Mouse (Mus musculus): ENCODE results near the gene Slc38a1.

Slc38a1 gene

GRCm38 (mm10) chr15:96642436-96643405 is at the start of gene Slc38a1:
Gene Slc38a1, minus strand, starts transcription at chr15:96642913.
- peak; percentile 41 for DNase-seq

- DNase-seq = no peak
These were observed 49.7 kb upstream of the Slc38a1 start for GRCm38 (mm10) chr15:96692401-96692800.

- no peak for DNase-seq
These were observed 48.7 kb upstream of the Slc38a1 start for GRCm38 (mm10) chr15:96691381-96691780.

DNA sequence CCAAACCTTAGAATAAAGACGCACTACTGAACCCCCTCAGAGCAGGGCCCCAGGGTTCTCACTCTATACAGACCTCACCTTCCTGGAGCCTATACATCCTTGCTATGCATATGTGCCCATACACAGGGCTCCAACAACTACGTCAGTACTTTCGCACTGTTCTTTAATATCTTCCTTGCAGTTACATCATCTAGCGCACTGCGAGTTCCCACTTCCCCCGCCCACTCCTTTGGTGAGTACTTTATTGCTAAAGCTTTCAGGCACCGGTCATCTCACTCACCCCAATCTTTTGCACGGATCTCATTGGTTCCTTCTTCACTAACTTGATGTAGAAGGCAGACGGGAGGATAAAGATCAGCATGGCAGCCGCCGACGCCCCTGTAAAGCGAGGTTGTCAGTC is 48.1 kb upstream of the Slc38a1 start:
- no peak for DNase-seq

DNA sequence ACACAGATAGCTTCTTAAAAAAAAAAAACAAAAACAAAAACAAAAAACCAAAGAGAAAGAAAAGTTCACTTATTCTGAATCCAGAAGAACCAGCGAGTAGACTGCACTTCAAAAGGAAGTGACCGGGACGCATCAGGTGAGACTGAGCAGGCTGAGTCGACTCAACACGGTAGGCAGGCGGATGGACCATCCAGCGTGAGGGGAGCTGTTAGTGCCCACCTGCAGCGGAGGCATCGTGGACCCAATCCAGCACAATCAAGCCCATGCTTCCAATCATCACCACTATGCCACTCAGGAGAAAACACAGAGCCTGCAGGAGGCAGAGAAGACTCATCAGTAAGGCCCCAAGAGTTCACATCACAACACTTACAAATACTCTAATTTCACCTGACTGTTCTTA is 47.2 kb upstream of the Slc38a1 start:
- no peak for DNase-seq

DNA sequence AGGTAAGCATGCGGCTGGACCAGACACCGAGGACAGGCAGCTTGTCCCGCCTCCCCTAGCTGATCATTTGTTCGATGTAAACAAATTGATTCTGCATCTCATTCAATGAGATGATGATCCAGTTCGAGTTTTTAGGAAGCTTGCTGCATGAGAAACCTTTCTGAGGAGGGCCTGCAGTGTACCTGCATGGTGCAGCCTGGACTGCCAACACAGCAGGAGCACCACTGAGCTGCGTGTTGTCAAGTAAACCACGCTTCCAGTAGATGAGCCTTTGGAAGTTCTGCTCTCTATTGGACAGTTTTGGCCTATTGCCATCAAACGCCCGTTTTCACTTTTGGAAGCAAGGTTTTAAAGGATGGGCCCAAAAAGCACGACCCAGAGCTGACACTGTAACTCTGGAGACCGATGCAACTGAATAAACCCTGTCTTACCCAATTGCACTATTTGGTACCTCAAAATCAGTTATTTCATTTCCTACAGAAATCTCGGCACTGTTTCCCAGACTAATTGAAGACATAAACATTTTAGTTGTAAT is 46.1 kb upstream of the Slc38a1 start:
- no peak for DNase-seq

DNA sequence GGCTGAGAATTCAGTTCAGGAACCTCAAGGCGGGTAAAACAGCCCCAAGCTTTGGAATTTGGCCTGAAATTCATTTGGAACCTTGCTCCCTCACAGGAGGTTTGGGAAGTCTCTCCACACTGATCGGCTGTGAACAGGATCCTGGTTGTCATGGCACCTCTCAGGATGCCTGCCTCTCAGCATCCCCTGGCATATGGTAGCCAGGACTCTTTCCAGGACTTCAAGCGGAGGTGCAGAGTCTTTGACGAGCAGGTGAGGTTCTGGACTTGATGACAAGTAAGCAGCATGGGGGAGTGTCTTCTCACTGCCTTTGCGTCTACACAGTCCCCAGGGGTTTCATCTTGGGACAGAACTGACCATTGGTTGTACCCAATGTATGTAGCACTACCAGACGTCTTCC is 45.3 kb upstream of the Slc38a1 start:
- DNase-seq = no peak

DNA sequence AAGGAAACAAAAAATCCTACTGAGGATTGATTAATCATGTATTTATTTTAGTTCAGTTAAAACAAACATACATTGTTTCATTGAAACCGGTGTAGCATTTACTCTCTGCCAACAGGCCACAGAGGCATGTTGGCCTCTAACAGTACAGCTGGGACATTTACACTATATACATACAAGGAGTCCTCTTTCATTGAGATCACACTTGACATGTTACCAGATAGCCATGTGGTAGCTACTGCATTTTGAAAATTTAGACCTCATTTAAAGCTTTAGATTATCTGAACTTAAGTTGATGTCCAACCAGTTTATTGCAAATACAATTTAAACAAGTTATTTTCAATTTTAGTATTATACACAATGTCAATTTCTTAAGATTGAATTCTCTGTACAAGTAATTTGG is 44.7 kb upstream of the Slc38a1 start:
- no peak for DNase-seq

DNA sequence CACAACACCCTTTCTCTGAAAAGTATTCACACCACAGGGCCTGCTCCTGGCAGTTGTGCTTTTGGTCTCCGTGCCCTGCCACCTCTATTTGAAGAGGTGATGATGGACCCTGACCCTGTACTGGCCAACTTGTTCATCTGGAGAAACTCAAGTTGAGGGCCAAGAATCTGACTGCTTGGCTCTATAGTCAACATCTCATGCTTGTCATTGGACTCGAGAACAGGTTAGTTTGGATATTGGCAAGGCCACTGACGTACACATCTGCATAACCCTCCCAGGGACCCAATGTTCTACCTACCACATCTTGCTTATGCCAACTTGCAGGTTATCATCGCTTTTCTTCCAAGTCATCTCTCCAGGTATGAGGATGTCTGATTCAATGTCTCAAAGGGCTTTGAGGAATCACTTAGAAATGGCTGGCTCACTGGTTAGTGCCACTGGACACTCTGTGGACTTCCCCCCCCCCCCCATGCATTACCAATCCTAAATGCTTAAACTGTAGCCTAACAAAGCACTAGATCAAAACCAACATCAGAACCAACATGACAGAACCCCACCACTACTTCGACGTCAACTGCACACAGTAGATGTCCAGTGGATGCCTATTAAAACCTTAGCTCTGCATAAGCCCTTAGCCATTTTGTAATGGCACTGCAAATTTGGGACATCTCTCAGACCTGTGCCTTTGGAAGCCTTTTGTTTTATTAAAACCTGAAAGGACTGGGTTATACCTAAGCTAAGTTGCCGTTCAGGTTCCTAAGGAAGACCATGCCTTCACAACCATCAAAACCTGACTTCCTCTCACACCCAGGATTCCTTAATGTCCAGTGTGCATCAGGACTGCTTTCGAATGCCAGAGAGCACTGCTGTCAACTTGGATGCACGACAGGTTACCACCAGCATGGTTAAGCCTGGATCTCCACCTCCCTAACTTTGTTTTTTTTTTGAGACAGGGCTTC is 43.8 kb upstream of the Slc38a1 start:
- no peak for DNase-seq

DNA sequence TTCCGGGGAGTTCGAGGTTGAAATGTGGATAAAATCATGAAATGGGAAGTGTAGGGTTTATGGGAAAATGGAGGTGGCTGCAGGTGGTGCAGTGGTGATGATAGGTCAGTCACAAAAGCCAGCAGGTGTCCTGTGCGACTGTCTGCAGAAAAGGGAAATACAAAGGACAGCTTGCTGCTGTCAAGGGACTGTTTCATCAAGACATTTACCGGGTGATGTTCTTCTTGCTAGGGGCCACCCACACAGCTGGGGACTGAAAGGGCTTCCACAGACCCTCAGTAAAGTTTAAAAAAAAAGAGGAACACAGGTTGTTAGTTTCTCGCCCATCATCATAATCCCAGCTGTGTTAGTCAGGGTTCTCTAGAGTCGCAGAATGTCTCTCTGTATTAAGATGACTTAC is 42.6 kb upstream of the Slc38a1 start:
- DNase-seq = no peak

DNA sequence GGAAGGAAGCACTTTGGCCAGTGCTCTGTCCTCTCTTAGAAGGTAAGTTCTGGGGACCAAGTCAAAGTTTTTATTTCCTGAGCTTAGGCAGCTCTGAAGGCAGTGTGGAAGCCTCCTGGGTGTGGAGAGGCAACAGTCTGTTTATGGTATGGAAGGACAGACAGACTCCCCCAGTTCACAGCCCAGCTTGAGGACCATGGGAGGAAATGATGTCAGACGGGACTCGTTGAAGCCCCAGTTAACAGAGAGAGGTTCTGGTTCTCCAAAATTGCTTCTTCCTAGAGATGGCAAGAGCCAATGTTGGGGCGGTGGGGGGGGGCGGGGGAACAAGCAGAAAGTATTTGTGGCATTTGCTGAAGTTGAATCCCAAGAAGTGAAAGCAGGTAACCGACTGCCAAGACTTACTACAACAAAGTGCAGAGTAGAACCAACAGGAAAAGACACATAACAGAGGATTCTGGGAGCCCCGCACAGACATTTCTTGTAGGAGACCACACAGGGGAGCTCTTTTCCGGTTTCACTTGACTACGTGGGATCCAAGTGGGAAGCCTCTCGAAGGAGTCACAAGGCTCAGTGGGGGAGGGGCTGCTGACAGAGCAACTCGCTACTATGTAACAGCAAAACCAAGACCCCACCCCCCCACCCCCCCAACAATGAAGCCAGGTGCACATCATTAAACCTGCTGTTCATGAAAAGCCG is 41.6 kb upstream of the Slc38a1 start:
- peak; percentile 51 for DNase-seq

- no peak for DNase-seq
These were observed 36.4 kb upstream of the Slc38a1 start for GRCm38 (mm10) chr15:96678871-96679773.

GRCm38 (mm10) chr15:96676518-96676917 is 33.8 kb upstream of the Slc38a1 start:
- DNase-seq = no peak

- DNase-seq = no peak
These were observed 33.0 kb upstream of the Slc38a1 start for GRCm38 (mm10) chr15:96675744-96676143.

DNA sequence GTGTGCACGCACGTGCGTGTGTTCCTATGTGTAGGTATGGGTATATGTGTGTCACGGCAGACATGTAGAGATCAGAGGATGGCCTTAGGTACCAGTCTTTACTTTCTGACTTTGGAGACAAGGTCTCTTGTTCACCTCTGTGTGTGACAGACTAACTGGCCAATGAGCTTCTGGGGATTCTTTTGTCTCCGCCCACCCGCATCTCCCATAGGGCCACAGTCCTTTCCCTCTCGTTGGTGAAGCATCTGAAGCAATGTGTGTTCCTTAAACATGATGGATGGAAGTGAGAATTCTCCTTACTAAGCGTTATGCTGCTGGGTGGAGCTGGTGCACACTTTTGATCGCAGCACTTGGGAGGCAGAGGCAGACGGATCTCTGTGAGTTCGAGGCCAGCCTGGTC is 32.3 kb upstream of the Slc38a1 start:
- DNase-seq = no peak

DNA sequence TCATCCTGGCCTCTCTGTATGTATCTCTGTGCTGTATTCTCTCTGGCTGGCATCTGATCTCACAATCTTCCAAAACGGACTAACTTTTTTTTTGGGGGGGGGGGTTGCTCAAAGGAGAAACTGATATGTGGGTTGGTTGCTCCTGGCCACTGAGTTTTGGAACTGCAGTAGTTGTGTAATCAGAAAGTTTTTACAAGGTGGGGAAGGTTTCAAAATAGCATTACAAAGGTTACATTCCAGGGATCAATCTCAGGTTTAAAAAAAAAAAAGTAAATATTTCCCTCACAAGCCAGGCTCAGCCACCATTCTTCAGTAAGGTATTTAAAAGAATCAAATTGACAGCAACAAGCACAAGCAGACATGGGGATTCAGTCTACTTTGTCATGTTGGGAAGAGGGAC is 31.4 kb upstream of the Slc38a1 start:
- DNase-seq = no peak

DNA sequence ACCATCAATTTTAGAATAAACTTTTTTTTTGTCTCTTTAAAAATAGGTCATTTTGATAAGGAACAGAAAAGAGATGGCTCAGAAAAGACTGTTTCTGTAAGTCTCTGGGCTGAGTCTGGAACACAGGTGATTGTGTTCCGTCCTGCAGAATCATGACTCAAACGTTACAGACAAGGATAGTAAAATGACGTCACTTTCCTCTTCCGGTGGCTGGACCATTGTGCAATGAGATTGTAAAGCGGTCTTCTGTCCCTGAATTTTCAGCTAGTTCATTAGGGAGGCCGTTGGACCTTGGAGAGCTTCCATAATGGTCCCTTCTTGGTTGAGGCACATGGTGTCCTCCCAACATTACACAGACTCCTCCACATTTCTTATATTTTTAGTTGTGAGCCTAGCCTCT is 27.0 kb upstream of the Slc38a1 start:
- DNase-seq = no peak

- peak; percentile 72 for DNase-seq
These were observed 23.9 kb upstream of the Slc38a1 start for GRCm38 (mm10) chr15:96666663-96667062.

DNA sequence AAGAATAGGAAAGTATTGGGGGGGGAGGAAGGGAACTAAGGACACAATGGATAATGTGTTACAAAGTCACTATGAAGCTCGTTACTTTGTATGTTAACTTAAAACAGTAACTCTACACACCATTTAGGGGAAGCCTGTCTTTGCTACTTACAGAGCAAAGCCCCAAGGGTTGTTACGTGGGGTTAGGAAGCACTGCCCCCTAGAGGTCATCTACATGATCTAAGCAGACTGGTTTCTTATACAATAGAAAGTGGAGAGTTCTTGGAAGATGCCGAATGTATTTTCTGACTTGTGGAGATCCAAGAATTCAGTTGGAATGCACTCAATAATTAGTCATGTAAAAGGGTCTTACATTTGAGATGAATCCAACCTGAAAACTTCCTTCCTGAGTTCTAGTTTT is 23.2 kb upstream of the Slc38a1 start:
- peak; percentile 84 for DNase-seq

DNA sequence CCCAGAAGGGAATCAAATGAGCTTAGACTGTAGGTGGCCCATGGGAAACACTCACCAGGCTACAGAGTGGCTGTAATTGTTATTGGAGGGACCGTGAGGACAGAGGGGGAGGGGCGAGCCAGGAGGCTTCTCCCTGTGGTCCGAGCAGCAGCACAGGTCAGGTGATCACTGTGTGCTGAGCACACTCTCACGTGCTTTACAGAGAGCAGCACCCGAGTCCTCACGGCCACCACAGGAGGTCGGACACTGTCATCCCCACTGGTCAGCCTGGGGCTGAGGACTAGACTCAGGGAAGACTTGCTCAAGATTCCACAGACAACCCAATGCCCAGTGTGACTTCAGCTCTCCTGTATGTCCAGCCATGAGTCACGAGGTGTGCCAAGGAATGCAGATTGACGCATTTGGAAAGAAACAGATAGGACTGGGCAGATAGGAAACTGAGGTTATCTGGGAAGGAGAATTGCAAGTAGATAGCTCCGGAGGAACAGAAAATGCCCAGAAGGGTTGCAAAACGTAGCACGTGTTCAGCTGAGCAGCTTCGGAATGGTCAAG is 18.0 kb upstream of the Slc38a1 start:
- DNase-seq = no peak

DNA sequence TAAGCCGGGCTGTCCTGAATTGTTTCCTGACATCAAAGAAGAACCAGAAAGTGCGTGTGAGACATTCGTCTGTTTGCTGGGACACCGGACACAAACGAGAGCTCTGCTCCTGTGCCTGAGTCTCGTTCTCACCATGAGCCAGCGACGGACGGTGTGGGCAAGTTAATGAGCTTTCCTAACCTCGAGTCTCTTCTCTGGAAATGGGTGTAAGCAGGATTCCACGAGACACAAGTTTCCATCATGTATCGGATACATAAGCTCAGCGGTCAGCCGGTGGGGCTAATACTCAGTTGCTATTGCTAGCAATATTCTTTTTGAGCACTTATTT is 15.5 kb upstream of the Slc38a1 start:
- DNase-seq = no peak

Measured in kidney, postnatal 14 days (tissue).